Mouse (Mus musculus): ENCODE data around the gene Ncoa7. TPM values are rescaled to one million over a fixed set of nuclear protein-coding genes. Genes with fewer than 3 reads are reported as not detected.
"Not testable (repeated sequence)": the region's sequence is repeated elsewhere in the genome, so short reads cannot be mapped to it uniquely, and the experiment has no call there.

Gene Ncoa7
- polyA plus RNA-seq, 1 experiment from 2014 or later, result 25.4 TPM

GRCm38 (mm10) chr10:30678051-30678450, 125.1 kb downstream of the Ncoa7 start:
- Histone ChIP-seq H3K9ac (ENCODE audit: low read depth, low read length) (no peak overlapping the region), H3K4me3 (ENCODE audit: low read depth, low read length) (no peak overlapping the region), H3K27me3 (ENCODE audit: control insufficient read depth, insufficient read depth, low read depth, low read length) (no peaks in the 10 kb centered on the region), H3K9me3 (replicated peaks; ENCODE audit: control insufficient read depth, low read length, poor library complexity, severe bottlenecking) (no peaks in the 10 kb centered on the region), H3K4me2 (ENCODE audit: low read length) (no peak overlapping the region), H3K4me1 (ENCODE audit: control insufficient read depth, insufficient read depth, low read length) (no peaks in the 10 kb centered on the region), H3K27ac (ENCODE audit: low read length) (no peak overlapping the region), H3K36me3 (ENCODE audit: control insufficient read depth, insufficient read depth, low read length) (no peaks in the 10 kb centered on the region)
- 80% methylated on average over 2 of the region's 2 CpGs for WGBS
- no peak for ATAC-seq

- Histone ChIP-seq H3K9me3 (replicated peaks; ENCODE audit: control insufficient read depth, low read length, poor library complexity, severe bottlenecking) (no peaks in the 10 kb centered on the region), H3K27ac (ENCODE audit: low read length) (no peak overlapping the region), H3K36me3 (ENCODE audit: control insufficient read depth, insufficient read depth, low read length) (peaks cover 4% of the 10 kb centered on the region; the same call in 1 of the 2 replicates), H3K4me3 (ENCODE audit: low read depth, low read length) (no peak overlapping the region), H3K9ac (ENCODE audit: low read depth, low read length) (no peak overlapping the region), H3K4me1 (ENCODE audit: control insufficient read depth, insufficient read depth, low read length) (no peaks in the 10 kb centered on the region), H3K27me3 (ENCODE audit: control insufficient read depth, insufficient read depth, low read depth, low read length) (no peaks in the 10 kb centered on the region), H3K4me2 (ENCODE audit: low read length) (no peak overlapping the region)
- no peak for ATAC-seq
- WGBS, result 98% methylated on average over 3 of the region's 3 CpGs
These were observed 128.3 kb downstream of the Ncoa7 start for GRCm38 (mm10) chr10:30674825-30675224.

GRCm38 (mm10) chr10:30666580-30666979, 136.5 kb downstream of the Ncoa7 start:
- Histone ChIP-seq H3K4me3 (ENCODE audit: low read depth, low read length) (no peak overlapping the region), H3K9me3 (replicated peaks; ENCODE audit: control insufficient read depth, low read length, poor library complexity, severe bottlenecking) (no peaks in the 10 kb centered on the region), H3K4me1 (ENCODE audit: control insufficient read depth, insufficient read depth, low read length) (no peaks in the 10 kb centered on the region), H3K9ac (ENCODE audit: low read depth, low read length) (no peak overlapping the region), H3K27me3 (ENCODE audit: control insufficient read depth, insufficient read depth, low read depth, low read length) (no peaks in the 10 kb centered on the region), H3K4me2 (ENCODE audit: low read length) (no peak overlapping the region), H3K36me3 (ENCODE audit: control insufficient read depth, insufficient read depth, low read length) (peaks cover 11% of the 10 kb centered on the region; the same call in 1 of the 2 replicates), H3K27ac (ENCODE audit: low read length) (no peak overlapping the region)
- no peak for ATAC-seq
- 91% methylated on average over 2 of the region's 2 CpGs for WGBS

DNA sequence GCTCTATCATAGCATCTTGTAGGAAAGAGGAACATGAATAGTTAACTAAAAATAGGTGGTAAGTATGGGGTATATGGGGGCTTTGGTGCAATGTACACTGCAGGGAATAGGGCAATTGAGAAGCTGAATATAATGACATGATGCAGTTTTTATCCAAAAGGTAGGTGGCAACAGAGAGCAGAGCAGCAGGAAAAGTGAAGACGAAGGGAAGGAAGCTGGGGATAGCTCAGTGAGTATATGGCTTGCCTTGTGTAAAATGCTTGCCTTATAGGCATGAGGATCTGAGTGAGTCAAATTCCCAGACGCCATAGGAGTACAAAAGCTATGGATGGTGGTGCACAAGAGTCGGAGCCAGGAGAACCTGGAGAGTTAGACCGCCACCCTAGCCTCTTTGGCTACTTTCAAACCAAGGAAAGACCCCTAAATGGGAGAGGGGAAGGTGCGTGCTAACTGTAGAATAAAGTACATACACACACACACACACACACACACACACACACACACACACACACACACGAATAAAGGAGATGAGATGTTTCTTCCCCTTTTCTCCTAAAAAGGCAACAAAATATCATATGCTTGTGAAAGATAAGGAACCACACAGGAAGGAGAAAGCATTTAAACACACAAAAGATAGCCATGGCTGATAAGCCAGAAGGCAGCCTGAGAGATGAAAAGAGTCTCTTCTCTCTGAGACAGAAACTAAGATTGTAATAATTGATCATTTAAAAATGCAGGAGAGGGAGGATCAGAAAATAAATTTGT, 142.4 kb downstream of the Ncoa7 start:
- Histone ChIP-seq H3K9me3 (replicated peaks; ENCODE audit: control insufficient read depth, low read length, poor library complexity, severe bottlenecking) (no peaks in the 10 kb centered on the region), H3K4me1 (ENCODE audit: control insufficient read depth, insufficient read depth, low read length) (no peaks in the 10 kb centered on the region), H3K4me2 (ENCODE audit: low read length) (no peak overlapping the region), H3K36me3 (ENCODE audit: control insufficient read depth, insufficient read depth, low read length) (peaks cover 18% of the 10 kb centered on the region), H3K27ac (ENCODE audit: low read length) (no peak overlapping the region), H3K4me3 (ENCODE audit: low read depth, low read length) (no peak overlapping the region), H3K27me3 (ENCODE audit: control insufficient read depth, insufficient read depth, low read depth, low read length) (no peaks in the 10 kb centered on the region), H3K9ac (ENCODE audit: low read depth, low read length) (no peak overlapping the region)
- WGBS, result 95% methylated on average over 6 of the region's 6 CpGs
- ATAC-seq, result no peak

DNA sequence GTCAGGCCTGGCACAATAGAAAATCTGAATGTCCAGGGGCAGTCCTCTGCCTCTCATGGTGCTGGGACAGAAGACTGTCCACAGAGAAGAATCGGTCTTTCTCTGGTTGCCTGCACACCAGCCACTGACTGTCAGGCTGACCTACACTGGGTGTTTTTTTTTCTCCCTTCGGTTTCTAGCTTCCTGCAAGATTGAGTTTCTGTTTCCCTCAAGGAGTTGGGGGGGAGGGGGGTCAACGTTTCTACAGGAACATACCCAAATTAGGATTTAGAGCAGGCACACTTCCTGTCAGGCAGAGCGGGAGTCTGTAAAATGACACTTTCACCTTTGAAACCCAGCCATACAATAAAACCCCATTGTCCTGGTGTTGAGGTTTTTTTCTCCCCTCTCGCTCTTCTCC, 147.5 kb downstream of the Ncoa7 start:
- no peak for ATAC-seq
- Histone ChIP-seq H3K4me1 (ENCODE audit: control insufficient read depth, insufficient read depth, low read length) (no peaks in the 10 kb centered on the region), H3K36me3 (ENCODE audit: control insufficient read depth, insufficient read depth, low read length) (peaks cover 21% of the 10 kb centered on the region), H3K4me2 (ENCODE audit: low read length) (no peak overlapping the region), H3K9ac (ENCODE audit: low read depth, low read length) (no peak overlapping the region), H3K9me3 (replicated peaks; ENCODE audit: control insufficient read depth, low read length, poor library complexity, severe bottlenecking) (no peaks in the 10 kb centered on the region), H3K27ac (ENCODE audit: low read length) (no peak overlapping the region), H3K4me3 (ENCODE audit: low read depth, low read length) (no peak overlapping the region), H3K27me3 (ENCODE audit: control insufficient read depth, insufficient read depth, low read depth, low read length) (no peaks in the 10 kb centered on the region)
- 21% methylated on average over 5 of the region's 5 CpGs for WGBS

DNA sequence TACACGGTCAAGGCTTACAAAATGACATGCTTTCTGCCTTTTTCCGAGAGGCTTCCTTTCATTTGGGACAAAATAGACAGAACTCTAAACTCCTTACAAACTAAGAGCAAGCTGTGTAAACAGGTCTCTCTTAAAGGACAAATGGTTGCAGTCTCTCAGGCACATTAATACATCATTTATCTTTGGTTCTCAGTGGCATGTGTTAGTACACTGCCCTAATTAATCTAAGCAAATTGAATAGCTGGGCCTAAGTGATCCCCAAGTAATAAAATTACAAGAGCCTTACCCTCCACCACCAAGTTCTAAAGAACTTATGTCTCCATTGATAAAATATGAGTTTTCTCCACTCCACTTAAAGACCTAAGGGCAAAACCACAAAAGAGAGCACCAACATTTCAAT, 155.4 kb downstream of the Ncoa7 start:
- WGBS, result 67% methylated on average over 2 of the region's 2 CpGs
- no peaks in the 10 kb centered on the region for H3K9me3 ChIP-seq (replicated peaks; ENCODE audit: control insufficient read depth, low read length, poor library complexity, severe bottlenecking)
- peaks cover 10% of the 10 kb centered on the region; the same call in 1 of the 2 replicates for H3K36me3 ChIP-seq (ENCODE audit: control insufficient read depth, insufficient read depth, low read length)

GRCm38 (mm10) chr10:30638216-30638615, 164.9 kb downstream of the Ncoa7 start:
- Histone ChIP-seq H3K27ac (ENCODE audit: low read length) (no peak overlapping the region), H3K4me1 (ENCODE audit: control insufficient read depth, insufficient read depth, low read length) (no peaks in the 10 kb centered on the region), H3K9ac (ENCODE audit: low read depth, low read length) (no peak overlapping the region), H3K9me3 (replicated peaks; ENCODE audit: control insufficient read depth, low read length, poor library complexity, severe bottlenecking) (no peaks in the 10 kb centered on the region), H3K4me3 (ENCODE audit: low read depth, low read length) (no peak overlapping the region), H3K4me2 (ENCODE audit: low read length) (no peak overlapping the region), H3K27me3 (ENCODE audit: control insufficient read depth, insufficient read depth, low read depth, low read length) (no peaks in the 10 kb centered on the region), H3K36me3 (ENCODE audit: control insufficient read depth, insufficient read depth, low read length) (no peaks in the 10 kb centered on the region)
- no peak for ATAC-seq
- WGBS, result 80% methylated on average over 3 of the region's 3 CpGs

More for the DNA sequence above, 155.4 kb downstream of the Ncoa7 start:
- Histone ChIP-seq H3K27ac (ENCODE audit: low read length) (no peak overlapping the region), H3K4me1 (ENCODE audit: control insufficient read depth, insufficient read depth, low read length) (no peaks in the 10 kb centered on the region), H3K9ac (ENCODE audit: low read depth, low read length) (no peak overlapping the region), H3K4me2 (ENCODE audit: low read length) (no peak overlapping the region), H3K27me3 (ENCODE audit: control insufficient read depth, insufficient read depth, low read depth, low read length) (no peaks in the 10 kb centered on the region), H3K4me3 (ENCODE audit: low read depth, low read length) (no peak overlapping the region)
- ATAC-seq, result no peak

DNA sequence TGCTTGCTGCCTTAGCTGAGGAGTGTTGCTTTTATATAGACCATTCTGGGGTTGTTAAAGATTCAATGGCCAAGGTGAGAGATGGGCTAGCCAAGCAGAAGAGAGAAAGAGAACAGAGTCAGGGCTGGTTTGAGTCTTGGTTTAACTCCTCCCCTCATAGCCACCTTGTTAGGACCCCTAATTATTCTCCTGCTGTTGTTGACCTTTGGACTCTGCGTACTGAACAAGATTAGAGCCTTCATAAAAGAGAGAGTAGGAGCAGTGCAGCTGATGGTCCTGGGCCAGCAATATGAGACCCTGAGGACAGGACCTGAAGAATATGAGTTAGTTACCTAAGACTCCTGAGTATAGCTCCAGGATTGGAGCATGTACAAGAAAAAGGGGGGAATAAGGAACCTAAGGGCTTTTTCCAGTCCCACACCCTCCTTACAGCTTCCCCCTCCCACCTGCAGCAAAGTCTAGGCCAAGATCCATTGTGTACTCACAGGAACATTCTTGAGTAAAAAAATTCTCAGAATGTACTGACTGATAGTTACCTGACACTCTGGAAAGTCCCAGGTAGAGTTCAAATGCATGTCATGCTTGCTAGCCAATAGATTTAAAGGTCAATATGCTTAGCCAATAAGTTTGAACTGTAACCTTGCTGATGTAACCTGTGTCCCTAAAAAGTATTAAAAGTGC, 166.5 kb downstream of the Ncoa7 start:
- not testable (repeated sequence) for H3K27ac ChIP-seq (ENCODE audit: low read length); H3K27me3 ChIP-seq (ENCODE audit: control insufficient read depth, insufficient read depth, low read depth, low read length); H3K9ac ChIP-seq (ENCODE audit: low read depth, low read length); H3K4me2 ChIP-seq (ENCODE audit: low read length); H3K9me3 ChIP-seq (replicated peaks; ENCODE audit: control insufficient read depth, low read length, poor library complexity, severe bottlenecking); H3K36me3 ChIP-seq (ENCODE audit: control insufficient read depth, insufficient read depth, low read length); H3K4me1 ChIP-seq (ENCODE audit: control insufficient read depth, insufficient read depth, low read length); ATAC-seq; H3K4me3 ChIP-seq (ENCODE audit: low read depth, low read length)
- WGBS, result 96% methylated on average over 1 of the region's 1 CpGs

- no peak for ATAC-seq
- 100% methylated on average over 1 of the region's 1 CpGs for WGBS
- no peak overlapping the region for H3K9ac ChIP-seq (ENCODE audit: low read depth, low read length)
These were observed 170.4 kb downstream of the Ncoa7 start for GRCm38 (mm10) chr10:30632718-30633117.

More at GRCm38 (mm10) chr10:30632718-30633117, 170.4 kb downstream of the Ncoa7 start:
- H3K4me1 ChIP-seq (ENCODE audit: control insufficient read depth, insufficient read depth, low read length), result no peaks in the 10 kb centered on the region
- no peaks in the 10 kb centered on the region for H3K9me3 ChIP-seq (replicated peaks; ENCODE audit: control insufficient read depth, low read length, poor library complexity, severe bottlenecking)
- H3K36me3 ChIP-seq (ENCODE audit: control insufficient read depth, insufficient read depth, low read length), result no peaks in the 10 kb centered on the region
- H3K4me3 ChIP-seq (ENCODE audit: low read depth, low read length), result no peak overlapping the region
- no peaks in the 10 kb centered on the region for H3K27me3 ChIP-seq (ENCODE audit: control insufficient read depth, insufficient read depth, low read depth, low read length)
- H3K4me2 ChIP-seq (ENCODE audit: low read length), result no peak overlapping the region
- H3K27ac ChIP-seq (ENCODE audit: low read length), result no peak overlapping the region
